Mouse (Mus musculus) hindbrain, embryonic 10.5 days (tissue): ENCODE measurements at regions not wholly inside any gene's neighbourhood (a gene's known extent, or its start where the extent isn't known, plus 50 kb on each side); places are given as distances from the start of the nearest gene placed in this dataset.
"Not testable (repeated sequence)": the region's sequence is repeated elsewhere in the genome, so short reads cannot be mapped to it uniquely, and the experiment has no call there.

Experiments
- DNase-seq: peaks from one replicate; pipeline ENCODE4 v3.0.0-alpha.2; 2017; ENCODE audit warnings: low spot score
- H3K27ac ChIP-seq: fragments of 300-500 bp; sonication (generic); 2 replicates; pipeline ENCODE4 v1.5.1; 2016; ENCODE audit warnings: mild to moderate bottlenecking, moderate library complexity
- H3K27me3 ChIP-seq: fragments of 300-500 bp; sonication (generic); 2 replicates; pipeline ENCODE4 v1.6.1; 2016; ENCODE audit warnings: mild to moderate bottlenecking; ENCODE audit not compliant: poor library complexity, insufficient read depth, severe bottlenecking
- H3K36me3 ChIP-seq: fragments of 300-500 bp; sonication (generic); 2 replicates; pipeline ENCODE4 v1.6.1; 2016; ENCODE audit warnings: mild to moderate bottlenecking, moderate library complexity
- H3K4me1 ChIP-seq: fragments of 300-500 bp; sonication (generic); replicated peaks from 2 replicates; pipeline ENCODE4 v1.6.1; 2016; ENCODE audit warnings: mild to moderate bottlenecking
- H3K4me3 ChIP-seq: fragments of 300-500 bp; sonication (generic); 2 replicates; pipeline ENCODE4 v1.5.1; 2016; ENCODE audit warnings: mild to moderate bottlenecking, moderate library complexity
- H3K9me3 ChIP-seq: fragments of 300-500 bp; sonication (generic); 2 replicates; pipeline ENCODE4 v1.6.1; 2016; ENCODE audit warnings: mild to moderate bottlenecking, moderate library complexity
- WGBS: fragments of 180-500 bp; shearing (Covaris S2); methylation state at CpG from one replicate; pipeline ENCODE4 v1.1.7; 2016; 5-methylcytosine and 5-hydroxymethylcytosine counted together

- no peak overlapping the region for H3K4me3 ChIP-seq
- WGBS = 68% methylated on average over 2 of the region's 2 CpGs
- no peak for DNase-seq
- H3K36me3 ChIP-seq = no peaks in the 10 kb centered on the region
- H3K4me1 ChIP-seq = no peaks in the 10 kb centered on the region
- no peaks in the 10 kb centered on the region for H3K9me3 ChIP-seq
- H3K27me3 ChIP-seq = no peaks in the 10 kb centered on the region
- no peak overlapping the region for H3K27ac ChIP-seq
These were observed 987.6 kb upstream of the Gm38303 start for GRCm38 (mm10) chr3:11323101-11323500.

- 85% methylated on average over 3 of the region's 3 CpGs for WGBS
- Histone ChIP-seq H3K9me3 (no peaks in the 10 kb centered on the region), H3K27ac (no peak overlapping the region), H3K36me3 (no peaks in the 10 kb centered on the region), H3K4me1 (no peaks in the 10 kb centered on the region), H3K27me3 (no peaks in the 10 kb centered on the region), H3K4me3 (no peak overlapping the region)
- DNase-seq = no peak
These were observed 957.5 kb upstream of the Gm38303 start for GRCm38 (mm10) chr3:11293001-11293400.

- H3K4me1 ChIP-seq = no peaks in the 10 kb centered on the region
- WGBS = 89% methylated on average over 3 of the region's 3 CpGs
- no peak overlapping the region for H3K4me3 ChIP-seq
- DNase-seq = no peak
- H3K27ac ChIP-seq = no peak overlapping the region
- H3K9me3 ChIP-seq = no peaks in the 10 kb centered on the region
- H3K27me3 ChIP-seq = no peaks in the 10 kb centered on the region
- no peaks in the 10 kb centered on the region for H3K36me3 ChIP-seq
These were observed 925.6 kb upstream of the Gm38303 start for GRCm38 (mm10) chr3:11261052-11261451.

GRCm38 (mm10) chr3:11213996-11214395 is 878.5 kb upstream of the Gm38303 start:
- no peaks in the 10 kb centered on the region for H3K36me3 ChIP-seq
- H3K9me3 ChIP-seq = no peaks in the 10 kb centered on the region
- no peaks in the 10 kb centered on the region for H3K27me3 ChIP-seq
- H3K4me3 ChIP-seq = no peak overlapping the region
- peaks cover 10% of the 10 kb centered on the region for H3K4me1 ChIP-seq
- 89% methylated on average over 2 of the region's 2 CpGs for WGBS
- H3K27ac ChIP-seq = no peak overlapping the region; the same call in 1 of the 2 replicates
- no peak for DNase-seq

GRCm38 (mm10) chr3:11212921-11213648 is 877.6 kb upstream of the Gm38303 start:
- DNase-seq = peak; percentile 42
- not testable (repeated sequence) for H3K9me3 ChIP-seq, H3K36me3 ChIP-seq, H3K27me3 ChIP-seq
- Histone ChIP-seq H3K4me3 (peak overlapping the region; percentile 9; the same call in 1 of the 2 replicates), H3K27ac (peak overlapping the region; percentile 53; the same call in 1 of the 2 replicates), H3K4me1 (peaks cover 10% of the 10 kb centered on the region)
- 45% methylated on average over 9 of the region's 9 CpGs for WGBS

GRCm38 (mm10) chr3:11212290-11212912 is 876.9 kb upstream of the Gm38303 start:
- not testable (repeated sequence) for H3K4me3 ChIP-seq, H3K9me3 ChIP-seq, H3K36me3 ChIP-seq, H3K27me3 ChIP-seq, DNase-seq
- 0 out of 2 replicates have a peak overlapping the region, but pooled peaks have one; percentile 53 for H3K27ac ChIP-seq
- H3K4me1 ChIP-seq = peaks cover 10% of the 10 kb centered on the region
- 40% methylated on average over 4 of the region's 4 CpGs for WGBS

GRCm38 (mm10) chr3:11210920-11211811 is 875.7 kb upstream of the Gm38303 start:
- H3K4me1 ChIP-seq = peaks cover 10% of the 10 kb centered on the region
- H3K4me3 ChIP-seq, H3K27me3 ChIP-seq, H3K27ac ChIP-seq, H3K9me3 ChIP-seq, H3K36me3 ChIP-seq: not testable (repeated sequence)
- peak; percentile 3 for DNase-seq
- WGBS = 61% methylated on average over 10 of the region's 10 CpGs

- no peak overlapping the region for H3K4me3 ChIP-seq
- DNase-seq = no peak
- H3K27me3 ChIP-seq = no peaks in the 10 kb centered on the region
- H3K27ac ChIP-seq = no peak overlapping the region
- H3K36me3 ChIP-seq = no peaks in the 10 kb centered on the region
- 76% methylated on average over 2 of the region's 2 CpGs for WGBS
- no peaks in the 10 kb centered on the region for H3K9me3 ChIP-seq
- no peaks in the 10 kb centered on the region for H3K4me1 ChIP-seq
These were observed 838.5 kb upstream of the Gm38303 start for GRCm38 (mm10) chr3:11174002-11174401.

- WGBS = 87% methylated on average over 1 of the region's 1 CpGs
- Histone ChIP-seq H3K27ac (no peak overlapping the region), H3K4me1 (no peaks in the 10 kb centered on the region), H3K9me3 (no peaks in the 10 kb centered on the region), H3K36me3 (no peaks in the 10 kb centered on the region), H3K4me3 (no peak overlapping the region), H3K27me3 (no peaks in the 10 kb centered on the region)
- DNase-seq = no peak
These were observed 819.9 kb upstream of the Gm38303 start for GRCm38 (mm10) chr3:11155350-11155749.
